Mouse (Mus musculus): ENCODE data around the gene Qdpr. TPM values are rescaled to one million over a fixed set of nuclear protein-coding genes. Genes with fewer than 3 reads are reported as not detected.
A peak's percentile ranks its signal among the peaks of the same experiment; 100 is the strongest.

Gene Qdpr
- total RNA-seq (2021) = 140 and 142 TPM in 2 replicates
- long read RNA-seq, experiment 1, transcript Qdpr-201 (7 exons, 1,380 nt) = major isoform, 115 of 134 reads
- long read RNA-seq, experiment 1, partial matches to known transcripts = 4 of 134 reads
- long read RNA-seq, experiment 1, other reads (novel, unspliced or antisense) = 11 of 134 reads
- long read RNA-seq, experiment 2, transcript Qdpr-201 (7 exons, 1,380 nt) = major isoform, 84 of 101 reads
- long read RNA-seq, experiment 2, partial matches to known transcripts = 4 of 101 reads
- long read RNA-seq, experiment 2, other reads (novel, unspliced or antisense) = 11 of 101 reads

DNA sequence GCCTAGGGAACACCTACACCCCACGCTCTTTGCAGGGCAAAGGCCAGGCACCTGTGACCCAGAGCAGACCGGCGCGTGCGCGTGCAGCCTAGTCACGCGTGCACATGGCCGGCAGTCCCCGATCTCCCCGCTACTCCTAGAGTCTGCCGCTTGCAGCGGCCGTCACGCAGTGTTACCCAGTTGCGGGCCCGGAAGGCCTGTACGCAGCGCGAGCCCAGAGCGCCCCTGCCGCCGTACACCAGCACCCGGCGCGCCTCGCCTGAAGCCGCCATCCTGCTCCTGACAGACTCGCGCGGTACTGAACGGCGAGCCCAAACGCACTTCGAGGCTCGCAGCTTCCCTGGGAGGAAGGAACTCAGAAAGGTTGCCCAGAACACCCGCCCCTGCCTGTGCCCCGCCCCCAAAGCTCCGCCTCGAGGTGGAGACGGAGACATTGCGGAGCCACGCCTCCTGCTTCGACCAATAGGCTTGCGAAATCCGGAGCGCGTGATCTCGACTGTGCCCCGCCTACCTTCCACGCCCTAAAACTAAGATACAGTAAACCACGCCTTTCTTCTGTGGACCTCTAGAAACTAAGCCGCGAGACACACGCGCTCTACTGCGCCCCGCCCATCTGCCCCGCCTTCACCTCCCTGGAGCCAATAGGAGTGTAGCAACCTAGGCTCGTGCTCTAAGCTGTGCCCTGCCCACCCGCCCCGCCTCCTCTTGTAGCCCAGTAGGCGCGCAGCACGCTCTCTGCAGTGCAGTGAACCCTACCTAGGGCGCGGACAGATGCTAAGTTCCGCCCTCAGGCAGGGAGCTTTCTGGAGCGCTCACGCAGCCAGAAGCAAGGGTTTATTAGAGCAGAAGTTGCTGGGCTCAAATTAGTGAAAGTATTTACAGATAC is at the start of gene Qdpr:
Qdpr (minus strand) TSS at position 406 of the 886 bp plus-strand sequence.
- peak; percentile 99 for DNase-seq

DNA sequence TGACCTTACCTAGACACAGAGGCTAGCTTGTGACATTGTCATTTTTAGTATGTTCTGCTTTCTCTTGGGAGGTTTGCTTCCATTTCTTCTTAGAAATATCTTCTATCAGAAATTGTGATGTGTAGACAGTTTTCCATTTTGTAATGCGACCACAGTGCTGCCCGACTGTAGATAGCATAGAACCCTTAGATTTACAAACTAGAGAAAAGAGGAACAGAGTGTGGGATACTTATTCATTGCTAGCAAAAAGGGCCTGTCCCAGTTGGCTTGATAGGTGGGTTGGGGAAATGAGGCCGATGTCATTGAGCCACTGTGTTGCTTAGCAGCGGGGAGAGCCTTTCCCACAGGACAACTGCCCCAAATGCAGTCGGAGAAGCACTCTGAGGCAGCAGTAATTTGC is 47.5 kb upstream of the Qdpr start:
- DNase-seq = no peak

DNA sequence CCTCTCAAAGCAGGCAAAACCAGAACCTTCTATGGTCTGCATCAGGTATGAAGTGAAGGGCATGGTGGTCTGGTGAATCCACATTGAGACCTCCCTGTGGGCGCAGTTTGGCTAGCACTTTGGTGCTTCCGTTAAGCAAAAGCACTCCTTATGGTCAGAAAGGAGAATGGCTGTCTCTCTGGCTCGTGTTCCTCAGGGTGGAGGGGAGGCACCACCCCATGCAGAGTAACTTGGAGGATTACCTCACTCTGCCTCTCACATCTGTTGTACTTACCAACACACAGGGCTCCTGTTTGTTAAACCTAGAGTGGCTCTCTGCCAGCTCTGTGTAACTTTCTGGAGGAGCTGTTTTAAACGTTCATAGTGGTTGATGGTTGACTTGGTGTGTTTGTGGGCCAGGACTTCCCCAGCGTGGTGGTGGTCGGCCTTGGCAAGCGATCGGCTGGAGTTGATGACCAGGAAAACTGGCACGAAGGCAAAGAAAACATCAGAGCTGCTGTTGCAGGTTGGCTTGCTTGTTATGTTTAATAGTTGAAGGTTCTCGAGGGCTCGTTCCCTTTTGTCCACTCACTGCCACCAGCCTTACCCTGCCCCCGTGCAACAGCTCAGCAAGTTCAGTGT is 47.0 kb upstream of the Qdpr start:
- DNase-seq = no peak

GRCm38 (mm10) chr5:45496479-45496878 is 46.4 kb upstream of the Qdpr start:
- DNase-seq = no peak

- DNase-seq = no peak
Measured at GRCm38 (mm10) chr5:45496042-45496441, 46.0 kb upstream of the Qdpr start.

GRCm38 (mm10) chr5:45495429-45495975 is 45.5 kb upstream of the Qdpr start:
- no peak for DNase-seq

- DNase-seq = no peak
Measured at GRCm38 (mm10) chr5:45494093-45494755, 44.2 kb upstream of the Qdpr start.

GRCm38 (mm10) chr5:45493191-45494092 is 43.4 kb upstream of the Qdpr start, which contains the start of gene Lap3:
Lap3 (plus strand) TSS chr5:45493374.
- DNase-seq = peak; percentile 100

- no peak for DNase-seq
Measured at GRCm38 (mm10) chr5:45491776-45492175, 41.7 kb upstream of the Qdpr start.

DNA sequence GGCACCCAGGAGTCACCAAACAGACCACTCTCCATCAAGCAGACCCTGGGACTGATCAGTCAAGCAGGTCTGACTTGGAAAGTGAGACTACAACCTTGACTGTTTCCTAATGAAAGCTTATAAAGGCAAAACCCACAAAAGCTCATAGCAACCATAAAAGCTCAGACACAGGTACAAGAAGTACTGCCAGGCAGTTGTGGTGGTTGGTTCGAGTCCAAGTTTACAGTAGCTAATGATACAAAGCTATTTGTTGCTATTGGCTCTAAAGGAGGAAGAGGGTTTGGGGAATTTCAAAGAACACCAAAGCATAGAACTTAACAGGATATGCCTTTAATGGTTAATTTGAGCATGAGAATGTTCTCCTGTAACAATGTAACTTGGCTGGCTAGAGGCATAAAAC is 33.6 kb upstream of the Qdpr start:
- no peak for DNase-seq

DNA sequence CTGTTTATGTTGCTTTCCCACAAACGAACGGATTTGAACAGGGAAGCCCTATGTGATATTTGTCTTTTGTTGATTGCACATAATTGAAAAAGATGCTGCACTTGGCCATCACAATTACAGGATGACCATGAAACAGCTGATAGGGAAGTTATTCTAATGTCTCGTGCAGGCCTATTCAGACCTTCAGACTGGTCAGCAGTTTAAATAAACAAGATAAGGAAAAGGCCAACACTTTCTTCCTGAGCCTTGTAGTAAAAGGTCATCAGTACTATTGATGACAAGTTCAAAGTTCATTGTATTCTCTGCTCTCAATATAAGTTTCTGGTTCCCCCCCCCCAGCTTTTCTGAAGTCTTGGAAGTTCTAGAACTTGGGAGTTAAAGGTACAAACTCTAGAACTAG is 32.6 kb upstream of the Qdpr start:
- no peak for DNase-seq

DNA sequence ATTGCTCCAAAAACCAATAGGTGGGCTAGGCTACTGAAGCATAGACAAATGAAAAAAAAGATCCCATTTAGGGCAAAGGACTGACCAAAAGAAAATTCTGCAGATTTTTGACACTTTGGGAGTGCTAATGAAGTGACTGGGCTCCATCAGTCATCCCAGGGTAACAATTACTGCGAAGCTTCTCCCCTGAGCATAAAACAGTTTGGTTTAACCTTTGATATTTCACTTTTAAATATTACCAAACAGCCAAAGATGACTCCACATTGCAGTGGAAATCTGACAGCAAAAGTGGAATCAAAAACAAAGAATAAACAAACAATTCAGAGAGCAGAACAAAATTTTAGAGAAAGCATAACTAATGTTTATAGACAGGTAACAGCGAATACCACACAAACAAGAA is 31.1 kb upstream of the Qdpr start:
- no peak for DNase-seq

GRCm38 (mm10) chr5:45480066-45480465 is 30.0 kb upstream of the Qdpr start:
- DNase-seq = no peak

DNA sequence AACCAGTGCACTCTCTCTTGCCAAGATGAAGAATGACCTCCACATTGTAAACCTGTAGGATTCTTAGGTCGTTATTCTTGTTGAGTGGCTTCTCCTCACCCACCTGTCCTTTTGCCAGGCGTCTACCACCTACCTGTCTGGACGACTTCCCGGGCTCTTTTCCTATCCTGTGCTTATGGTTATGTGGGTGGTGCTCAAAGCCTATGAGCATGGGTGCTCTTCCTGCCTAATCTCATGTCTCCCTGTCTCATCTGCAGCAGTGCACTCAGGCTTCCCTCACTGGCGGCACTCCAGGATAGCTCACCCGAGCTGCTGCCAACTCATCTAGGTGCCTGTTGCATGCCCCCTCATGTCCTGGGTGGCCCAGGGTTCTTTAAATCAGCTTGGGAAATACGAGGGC is 27.6 kb upstream of the Qdpr start:
- no peak for DNase-seq

DNA sequence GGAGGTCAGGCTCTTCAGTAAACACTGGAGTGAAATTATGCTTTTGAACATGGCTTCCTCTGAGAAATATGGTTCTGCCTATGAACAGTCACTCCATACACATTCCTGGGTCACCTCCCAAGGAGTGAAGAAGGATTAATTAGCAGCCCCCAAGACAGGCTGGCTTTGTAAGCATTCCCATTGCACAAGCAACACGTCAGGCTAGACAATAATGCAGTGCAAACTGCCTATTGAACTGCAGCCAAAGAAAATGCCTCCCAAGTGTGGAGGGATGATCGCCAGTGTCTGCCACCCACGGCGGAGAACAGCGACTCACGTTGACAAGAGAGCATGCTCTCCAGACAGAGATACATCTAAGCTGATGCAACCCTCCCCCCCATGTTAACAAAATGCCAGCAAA is 26.3 kb upstream of the Qdpr start:
- DNase-seq = no peak

- no peak for DNase-seq
Measured at GRCm38 (mm10) chr5:45475771-45476170, 25.7 kb upstream of the Qdpr start.

GRCm38 (mm10) chr5:45474758-45475157 is 24.7 kb upstream of the Qdpr start:
- no peak for DNase-seq

GRCm38 (mm10) chr5:45474215-45474614 is 24.2 kb upstream of the Qdpr start:
- peak; percentile 63 for DNase-seq

GRCm38 (mm10) chr5:45473521-45473920 is 23.5 kb upstream of the Qdpr start:
- DNase-seq = no peak

DNA sequence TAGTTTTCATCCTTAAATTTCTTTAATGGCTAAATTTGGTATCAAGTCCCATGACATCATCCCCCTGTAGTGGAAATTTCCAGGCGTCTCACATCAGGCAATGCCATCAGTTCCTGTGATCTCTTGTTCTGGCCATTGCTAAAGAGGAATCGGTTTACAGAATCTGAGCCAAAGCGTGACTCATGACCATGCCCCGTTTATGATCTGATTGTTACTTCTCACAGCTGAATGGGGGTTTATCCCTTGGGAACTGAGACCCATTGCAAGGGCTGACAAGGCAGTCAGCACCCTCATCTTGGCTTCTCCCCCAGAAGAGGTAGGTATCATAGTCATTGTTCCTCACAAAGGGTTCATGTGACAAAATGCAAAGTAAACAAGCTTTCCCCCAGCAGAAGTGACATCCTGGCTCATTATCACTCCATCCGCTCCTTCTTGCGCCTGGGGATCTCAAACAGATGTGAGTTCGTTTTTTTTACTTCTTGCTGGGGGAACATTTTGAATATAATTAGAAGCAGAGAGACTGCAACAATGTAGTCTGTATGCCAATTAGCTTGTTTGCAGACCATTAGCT is 22.9 kb upstream of the Qdpr start:
- peak; percentile 42 for DNase-seq

GRCm38 (mm10) chr5:45454456-45454855 is 4.4 kb upstream of the Qdpr start:
- DNase-seq = no peak
